Mouse (Mus musculus) limb, embryonic 12.5 days (tissue): ENCODE measurements around the gene Rps6. TPM values are rescaled to one million over a fixed set of nuclear protein-coding genes. Genes with fewer than 3 reads are reported as not detected.

Source experiments
- ATAC-seq: fragments of 200-750 bp; cut with Nextera tagmentation; 2 replicates; pipeline ENCODE4 v1.8.0; 2017; ENCODE audit warnings: low read depth, moderate TSS enrichment; ENCODE audit not compliant: insufficient number of reproducible peaks, insufficient read depth, low FRiP score, low TSS enrichment
- H3K27ac ChIP-seq: fragments of 300-500 bp; sonication (generic); 2 replicates; pipeline ENCODE4 v1.5.1; 2016; ENCODE audit warnings: mild to moderate bottlenecking, moderate library complexity
- H3K27me3 ChIP-seq: fragments of 300-500 bp; sonication (generic); 2 replicates; pipeline ENCODE4 v1.6.1; 2016; ENCODE audit warnings: mild to moderate bottlenecking, moderate library complexity
- H3K36me3 ChIP-seq: fragments of 300-500 bp; sonication (generic); 2 replicates; pipeline ENCODE4 v1.6.1; 2016; ENCODE audit warnings: mild to moderate bottlenecking, moderate library complexity
- H3K4me1 ChIP-seq: fragments of 300-500 bp; sonication (generic); replicated peaks from 2 replicates; pipeline ENCODE4 v1.6.1; 2016
- H3K4me2 ChIP-seq: fragments of 300-500 bp; sonication (generic); 2 replicates; pipeline ENCODE4 v1.6.1; 2016; ENCODE audit warnings: mild to moderate bottlenecking, moderate library complexity
- H3K4me3 ChIP-seq: fragments of 300-500 bp; sonication (generic); replicated peaks from 2 replicates; pipeline ENCODE4 v1.5.1; 2016; ENCODE audit warnings: mild to moderate bottlenecking
- H3K9ac ChIP-seq: fragments of 300-500 bp; sonication (generic); replicated peaks from 2 replicates; pipeline ENCODE4 v1.6.1; 2016; ENCODE audit warnings: mild to moderate bottlenecking, moderate library complexity
- H3K9me3 ChIP-seq: fragments of 300-500 bp; sonication (generic); 2 replicates; pipeline ENCODE4 v1.6.1; 2016; ENCODE audit warnings: mild to moderate bottlenecking, moderate library complexity
- WGBS: fragments of 180-500 bp; shearing (Covaris S2); methylation state at CpG from one replicate; pipeline ENCODE4 v1.1.7; 2016; 5-methylcytosine and 5-hydroxymethylcytosine counted together
- polyA plus RNA-seq: library from polyadenylated mRNA; unstranded; fragments of >200 nt; fragmentation: Nextera tagmentation; extraction: Ambion mirVana; gene quantifications from 2 replicates; pipeline ENCODE4 v1.2.1, GENCODE M21; 2016

The Rps6 gene
- polyA plus RNA-seq, 1 experiment from 2014 or later = 686 TPM

GRCm38 (mm10) chr4:86882413-86882812 lies 25.2 kb upstream of the Rps6 start:
- 81% methylated on average over 2 of the region's 2 CpGs for WGBS
- Histone ChIP-seq H3K27ac (no peak overlapping the region), H3K9ac (no peak overlapping the region), H3K4me2 (no peak overlapping the region), H3K27me3 (0 out of 2 replicates have a peak, but pooled peaks cover 3% of the 10 kb centered on the region), H3K4me3 (no peak overlapping the region), H3K9me3 (no peaks in the 10 kb centered on the region), H3K36me3 (no peaks in the 10 kb centered on the region), H3K4me1 (no peaks in the 10 kb centered on the region)
- no peak for ATAC-seq

- Histone ChIP-seq H3K27me3 (peaks cover 4% of the 10 kb centered on the region; the same call in 1 of the 2 replicates), H3K36me3 (no peaks in the 10 kb centered on the region), H3K4me2 (no peak overlapping the region), H3K9me3 (no peaks in the 10 kb centered on the region), H3K27ac (no peak overlapping the region), H3K4me3 (no peak overlapping the region), H3K9ac (no peak overlapping the region), H3K4me1 (no peaks in the 10 kb centered on the region)
- 84% methylated on average over 4 of the region's 4 CpGs for WGBS
- ATAC-seq = no peak
Measured at GRCm38 (mm10) chr4:86881178-86881577, 24.0 kb upstream of the Rps6 start.

GRCm38 (mm10) chr4:86879477-86879876 lies 22.3 kb upstream of the Rps6 start:
- Histone ChIP-seq H3K4me2 (no peak overlapping the region), H3K9me3 (no peaks in the 10 kb centered on the region), H3K9ac (no peak overlapping the region), H3K27ac (no peak overlapping the region), H3K27me3 (peaks cover 12% of the 10 kb centered on the region), H3K36me3 (no peaks in the 10 kb centered on the region), H3K4me3 (no peak overlapping the region), H3K4me1 (0 out of 2 replicates have a peak, but pooled peaks cover 6% of the 10 kb centered on the region)
- WGBS = 94% methylated on average over 2 of the region's 2 CpGs
- no peak for ATAC-seq

- H3K9ac ChIP-seq = peak within 1 kb of the TSS; percentile 67
- peaks cover 20% of the 10 kb centered on the region for H3K27me3 ChIP-seq
- no peaks in the 10 kb centered on the region for H3K36me3 ChIP-seq
- peak; percentile 90 for ATAC-seq
- WGBS = under 1% methylated on average over 60 of the region's 60 CpGs
- 0 out of 2 replicates have a peak, but pooled peaks cover 6% of the 10 kb centered on the region for H3K4me1 ChIP-seq
- H3K4me2 ChIP-seq = peak within 1 kb of the TSS; percentile 96
- H3K27ac ChIP-seq = no peak within 1 kb of the TSS
- H3K4me3 ChIP-seq = peak within 1 kb of the TSS; percentile 68
- no peaks in the 10 kb centered on the region for H3K9me3 ChIP-seq
Measured at GRCm38 (mm10) chr4:86874146-86874847, 17.1 kb upstream of the Rps6 start, which contains the start of gene Acer2. Gene Acer2 (plus strand): TSS chr4:86874396.

- Histone ChIP-seq H3K4me2 (no peak overlapping the region), H3K4me1 (0 out of 2 replicates have a peak, but pooled peaks cover 6% of the 10 kb centered on the region), H3K9me3 (no peaks in the 10 kb centered on the region), H3K9ac (no peak overlapping the region), H3K36me3 (no peaks in the 10 kb centered on the region), H3K4me3 (no peak overlapping the region), H3K27ac (no peak overlapping the region), H3K27me3 (peaks cover 20% of the 10 kb centered on the region)
- 51% methylated on average over 4 of the region's 4 CpGs for WGBS
- ATAC-seq = no peak
Measured at GRCm38 (mm10) chr4:86873072-86873471, 15.9 kb upstream of the Rps6 start.

GRCm38 (mm10) chr4:86871988-86872387 lies 14.8 kb upstream of the Rps6 start:
- Histone ChIP-seq H3K4me3 (no peak overlapping the region), H3K36me3 (no peaks in the 10 kb centered on the region), H3K27me3 (peaks cover 20% of the 10 kb centered on the region), H3K9me3 (no peaks in the 10 kb centered on the region), H3K27ac (no peak overlapping the region), H3K4me1 (0 out of 2 replicates have a peak, but pooled peaks cover 6% of the 10 kb centered on the region), H3K9ac (no peak overlapping the region), H3K4me2 (no peak overlapping the region)
- ATAC-seq = no peak

- H3K27me3 ChIP-seq = no peaks in the 10 kb centered on the region; the same call in none of the 2 replicates
- no peak overlapping the region for H3K4me3 ChIP-seq
- no peak for ATAC-seq
- H3K27ac ChIP-seq = no peak overlapping the region
- H3K36me3 ChIP-seq = no peaks in the 10 kb centered on the region
- H3K4me2 ChIP-seq = no peak overlapping the region
- no peaks in the 10 kb centered on the region for H3K4me1 ChIP-seq
- WGBS = 80% methylated on average over 5 of the region's 5 CpGs
- H3K9ac ChIP-seq = no peak overlapping the region
- no peaks in the 10 kb centered on the region for H3K9me3 ChIP-seq
Measured at GRCm38 (mm10) chr4:86864087-86864486, 6.9 kb upstream of the Rps6 start.

- peak overlapping the region; percentile 100 for H3K9ac ChIP-seq
- peak overlapping the region; percentile 94 for H3K4me3 ChIP-seq
- 63% methylated on average over 12 of the region's 12 CpGs for WGBS
- peaks cover 26% of the 10 kb centered on the region for H3K36me3 ChIP-seq
- H3K9me3 ChIP-seq = 0 out of 2 replicates have a peak, but pooled peaks cover 4% of the 10 kb centered on the region
- no peak for ATAC-seq
- no peak overlapping the region for H3K27ac ChIP-seq
- no peaks in the 10 kb centered on the region; the same call in 1 of the 2 replicates for H3K27me3 ChIP-seq
- H3K4me2 ChIP-seq = peak overlapping the region; percentile 92
- peaks cover 12% of the 10 kb centered on the region; the same call in 1 of the 2 replicates for H3K4me1 ChIP-seq
Measured at GRCm38 (mm10) chr4:86858070-86858440, 843 bp upstream of the Rps6 start.

- WGBS = 2% methylated on average over 50 of the region's 50 CpGs
- Histone ChIP-seq H3K4me1 (peaks cover 12% of the 10 kb centered on the region; the same call in 1 of the 2 replicates), H3K9ac (peak overlapping the region; percentile 100), H3K27me3 (no peaks in the 10 kb centered on the region; the same call in 1 of the 2 replicates), H3K36me3 (peaks cover 38% of the 10 kb centered on the region), H3K27ac (peak overlapping the region; percentile 98), H3K4me3 (peak overlapping the region; percentile 94), H3K9me3 (0 out of 2 replicates have a peak, but pooled peaks cover 4% of the 10 kb centered on the region), H3K4me2 (peak overlapping the region; percentile 83)
- no peak for ATAC-seq
Measured at GRCm38 (mm10) chr4:86856304-86857112, 704 bp downstream of the Rps6 start.

GRCm38 (mm10) chr4:86852813-86853590 lies 4.2 kb downstream of the Rps6 start:
- peaks cover 53% of the 10 kb centered on the region for H3K36me3 ChIP-seq
- H3K9ac ChIP-seq = no peak overlapping the region
- H3K27me3 ChIP-seq = no peaks in the 10 kb centered on the region
- no peak overlapping the region for H3K4me3 ChIP-seq
- no peak overlapping the region for H3K27ac ChIP-seq
- 0 out of 2 replicates have a peak, but pooled peaks cover 4% of the 10 kb centered on the region for H3K9me3 ChIP-seq
- H3K4me1 ChIP-seq = peaks cover 10% of the 10 kb centered on the region; the same call in 1 of the 2 replicates
- ATAC-seq = no peak
- WGBS = 90% methylated on average over 4 of the region's 4 CpGs
- no peak overlapping the region for H3K4me2 ChIP-seq
